Mouse (Mus musculus) bone marrow macrophage, adult 2 months (primary cell): ENCODE data around the gene Zic4. TPM values are rescaled to one million over a fixed set of nuclear protein-coding genes. Genes with fewer than 3 reads are reported as not detected.

Source experiments
- H3K27ac ChIP-seq: 2 replicates; pipeline ENCODE4 v1.5.1; 2012; ENCODE audit warnings: low read depth, low read length; ENCODE audit not compliant: insufficient read depth
- H3K4me1 ChIP-seq: 2 replicates; pipeline ENCODE4 v1.6.1; 2012; ENCODE audit warnings: low read length; ENCODE audit not compliant: control insufficient read depth, insufficient read depth
- H3K4me3 ChIP-seq: 2 replicates; pipeline ENCODE4 v1.5.1; 2012; ENCODE audit warnings: mild to moderate bottlenecking, low read length, moderate library complexity; ENCODE audit not compliant: insufficient read depth
- CTCF ChIP-seq: IDR thresholded peaks from 2 replicates; pipeline ENCODE4 v1.5.1; 2012; ENCODE audit warnings: low read depth, mild to moderate bottlenecking, low read length, moderate library complexity
- POLR2A ChIP-seq: IDR thresholded peaks from 2 replicates; pipeline ENCODE4 v1.6.1; 2012; ENCODE audit warnings: mild to moderate bottlenecking, low read depth, low read length, borderline replicate concordance
- polyA plus RNA-seq: library from polyadenylated mRNA; stranded (reverse); fragments of >200 nt; gene quantifications from 2 replicates; pipeline ENCODE4 v1.2.4, GENCODE M21; 2012; ENCODE audit not compliant: missing spikeins, insufficient read depth, insufficient read length

Gene Zic4
- polyA plus RNA-seq, 1 experiment: not detected

- no peak for TF ChIP-seq CTCF
- no peak for TF ChIP-seq POLR2A
- no peak overlapping the region for H3K4me3 ChIP-seq
- no peak overlapping the region for H3K27ac ChIP-seq
These were observed 17.1 kb downstream of the Zic4 start for GRCm38 (mm10) chr9:91379300-91379635.

GRCm38 (mm10) chr9:91379781-91380457 is 17.7 kb downstream of the Zic4 start:
- H3K27ac ChIP-seq: no peak overlapping the region
- H3K4me1 ChIP-seq: no peaks in the 10 kb centered on the region
- TF ChIP-seq POLR2A: no peak
- no peak for TF ChIP-seq CTCF
- no peak overlapping the region for H3K4me3 ChIP-seq

More at GRCm38 (mm10) chr9:91379300-91379635, 17.1 kb downstream of the Zic4 start:
- H3K4me1 ChIP-seq: no peaks in the 10 kb centered on the region

GRCm38 (mm10) chr9:91380458-91380914 is 18.3 kb downstream of the Zic4 start:
- TF ChIP-seq CTCF (no peak), POLR2A (no peak)
- Histone ChIP-seq H3K4me3 (no peak overlapping the region), H3K4me1 (no peaks in the 10 kb centered on the region), H3K27ac (no peak overlapping the region)

GRCm38 (mm10) chr9:91381284-91382110 is 19.3 kb downstream of the Zic4 start:
- Histone ChIP-seq H3K4me1 (no peaks in the 10 kb centered on the region), H3K4me3 (peak overlapping the region; percentile 44), H3K27ac (no peak overlapping the region)
- TF ChIP-seq POLR2A (no peak), CTCF (no peak)

GRCm38 (mm10) chr9:91382111-91382379 is 19.8 kb downstream of the Zic4 start:
- no peak overlapping the region for H3K4me3 ChIP-seq
- TF ChIP-seq POLR2A: no peak
- no peaks in the 10 kb centered on the region for H3K4me1 ChIP-seq
- no peak overlapping the region for H3K27ac ChIP-seq

GRCm38 (mm10) chr9:91382471-91383255 is 20.4 kb downstream of the Zic4 start:
- no peak for TF ChIP-seq CTCF
- TF ChIP-seq POLR2A: no peak
- H3K4me1 ChIP-seq: no peaks in the 10 kb centered on the region
- H3K27ac ChIP-seq: no peak overlapping the region
- no peak overlapping the region for H3K4me3 ChIP-seq

GRCm38 (mm10) chr9:91383441-91384135 is 21.4 kb downstream of the Zic4 start:
- TF ChIP-seq POLR2A (no peak), CTCF (no peak)
- H3K4me1 ChIP-seq: no peaks in the 10 kb centered on the region
- H3K4me3 ChIP-seq: no peak overlapping the region
- no peak overlapping the region for H3K27ac ChIP-seq

- Histone ChIP-seq H3K4me3 (no peak overlapping the region), H3K27ac (no peak overlapping the region), H3K4me1 (no peaks in the 10 kb centered on the region)
- no peak for TF ChIP-seq CTCF
- no peak for TF ChIP-seq POLR2A
These were observed 21.9 kb downstream of the Zic4 start for GRCm38 (mm10) chr9:91384136-91384500.

GRCm38 (mm10) chr9:91384693-91385560 is 22.7 kb downstream of the Zic4 start:
- H3K4me3 ChIP-seq: no peak overlapping the region
- H3K4me1 ChIP-seq: no peaks in the 10 kb centered on the region
- no peak overlapping the region for H3K27ac ChIP-seq
- TF ChIP-seq CTCF (no peak), POLR2A (no peak)
